8 mouse cellular contexts compared by ENCODE assay signal in genomic region chr8:88361708-88362428, GRCm38 (mm10). TPM values are rescaled to one million over a fixed set of nuclear protein-coding genes. Genes with fewer than 3 reads are reported as not detected.
A peak's percentile ranks its signal among the peaks of the same experiment; 100 is the strongest.
DNase-seq lines count a peak whose midpoint lies in the region; ATAC-seq and TF ChIP-seq lines count a peak whose summit lies in the region.

TSS of gene Brd7 (minus strand) at chr8:88362194.

- peak; percentile 69 for TF ChIP-seq POLR2A in embryonic fibroblast, embryonic 13.5 days (IDR thresholded peaks at IDR 0.05; ENCODE audit: low read depth, low read length)

- H3K27ac ChIP-seq in embryonic fibroblast, embryonic 13.5 days (ENCODE audit: insufficient read depth, low read length) = peak within 1 kb of the TSS; percentile 54; the same call in 1 of the 2 replicates
- peak within 1 kb of the TSS; percentile 98 for H3K27ac ChIP-seq in heart, embryonic 10.5 days
- peak within 1 kb of the TSS; percentile 90 for H3K27ac ChIP-seq in kidney, embryonic 15.5 days

- peak within 1 kb of the TSS; percentile 79 for H3K4me2 ChIP-seq in kidney, embryonic 15.5 days

- under 1% methylated on average over 91 of the region's 91 CpGs for WGBS in heart, embryonic 10.5 days
- under 1% methylated on average over 90 of the region's 91 CpGs for WGBS in kidney, embryonic 15.5 days

- TF ChIP-seq CTCF in embryonic fibroblast, embryonic 13.5 days (IDR thresholded peaks at IDR 0.05; ENCODE audit: borderline replicate concordance, insufficient read depth, low read length) = peak; percentile 52

- H3K4me1 ChIP-seq in embryonic fibroblast, embryonic 13.5 days (ENCODE audit: control insufficient read depth, insufficient read depth, low read length) = no peaks in the 10 kb centered on the region; the same call in 1 of the 2 replicates
- peaks cover 24% of the 10 kb centered on the region for H3K4me1 ChIP-seq in heart, embryonic 10.5 days
- peaks cover 25% of the 10 kb centered on the region for H3K4me1 ChIP-seq in kidney, embryonic 15.5 days

- peak; percentile 86 for ATAC-seq in kidney, embryonic 15.5 days (replicated peaks; ENCODE audit: low FRiP score)

- H3K36me3 ChIP-seq in heart, embryonic 10.5 days = peaks cover 28% of the 10 kb centered on the region
- peaks cover 28% of the 10 kb centered on the region for H3K36me3 ChIP-seq in kidney, embryonic 15.5 days

- no peaks in the 10 kb centered on the region for H3K9me3 ChIP-seq in heart, embryonic 10.5 days
- H3K9me3 ChIP-seq in kidney, embryonic 15.5 days (replicated peaks) = no peaks in the 10 kb centered on the region

- H3K4me3 ChIP-seq in embryonic fibroblast, embryonic 13.5 days (ENCODE audit: insufficient read depth, low read length) = peak within 1 kb of the TSS; percentile 85
- H3K4me3 ChIP-seq in heart, embryonic 10.5 days = peak within 1 kb of the TSS; percentile 99
- H3K4me3 ChIP-seq in kidney, embryonic 15.5 days (replicated peaks) = peak within 1 kb of the TSS; percentile 99

- peak within 1 kb of the TSS; percentile 98 for H3K9ac ChIP-seq in kidney, embryonic 15.5 days

- no peaks in the 10 kb centered on the region for H3K27me3 ChIP-seq in heart, embryonic 10.5 days (ENCODE audit: insufficient read depth, poor library complexity, severe bottlenecking)
- H3K27me3 ChIP-seq in kidney, embryonic 15.5 days = no peaks in the 10 kb centered on the region

- peak; percentile 89 to 93 for DNase-seq in B cell, adult 2 months
- peak; percentile 90 for DNase-seq in brain, adult 2 months (ENCODE audit: low read depth, low spot score)
- peak; percentile 90 for DNase-seq in heart, embryonic 10.5 days (ENCODE audit: low spot score)
- peak; percentile 85 for DNase-seq in liver
- peak; percentile 40 to 76 for DNase-seq in monocyte, adult 2 months (ENCODE audit: low read depth in 1 of 2, low spot score in 2 of 2)
- peak; percentile 83 to 88 for DNase-seq in spleen, postnatal 14 days (ENCODE audit: low spot score in 2 of 2)

RNA-seq across cellular contexts. Expression of gene Brd7, which starts in this region (rescaled TPM):
- 44.8 and 55.2 TPM in 2 replicates for polyA plus RNA-seq in embryonic fibroblast, embryonic 13.5 days (2011; ENCODE audit: insufficient read length, low read depth, missing spikeins)
- polyA plus RNA-seq in heart, embryonic 10.5 days (2016; fragmentation: Nextera tagmentation; extraction: Ambion mirVana) = 56.8 and 65.1 TPM in 2 replicates
- polyA plus RNA-seq in kidney, embryonic 15.5 days (2015; fragmentation: Nextera tagmentation; extraction: Ambion mirVana) = 68.6 and 74.4 TPM in 2 replicates

Comparison
In these comparisons a context has a peak if more than half of its experiments do, and no peak if none do; other contexts are left out.
1. Peak in every context shown above with its lines: DNase-seq, ATAC-seq, H3K4me3 ChIP-seq and H3K27ac ChIP-seq.